Mouse (Mus musculus): ENCODE measurements around the gene Akap13.
"Not testable (repeated sequence)": the region's sequence is repeated elsewhere in the genome, so short reads cannot be mapped to it uniquely, and the experiment has no call there.

Akap13 gene

DNA sequence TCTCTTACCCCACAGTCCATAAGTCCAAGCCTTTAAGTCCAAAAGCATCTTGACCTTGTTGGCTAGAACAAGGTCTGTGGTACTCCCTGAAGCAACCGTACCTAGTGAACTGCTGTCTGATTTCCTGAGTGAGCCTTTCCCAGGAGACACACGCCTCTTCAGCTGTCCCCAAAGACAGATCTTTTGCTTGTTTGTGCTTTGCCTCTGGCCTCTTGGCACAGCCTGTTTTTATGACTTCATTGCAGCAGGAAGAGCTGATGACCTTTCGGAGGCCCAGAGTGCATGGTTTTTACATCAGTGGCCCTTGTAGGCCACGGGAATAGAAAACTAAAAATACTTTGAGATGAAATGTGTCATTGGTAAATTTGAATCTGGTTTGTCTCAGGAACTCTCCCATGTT, 260.6 kb downstream of the Akap13 start:
- no peak for DNase-seq (ENCODE audit: low spot score)

DNA sequence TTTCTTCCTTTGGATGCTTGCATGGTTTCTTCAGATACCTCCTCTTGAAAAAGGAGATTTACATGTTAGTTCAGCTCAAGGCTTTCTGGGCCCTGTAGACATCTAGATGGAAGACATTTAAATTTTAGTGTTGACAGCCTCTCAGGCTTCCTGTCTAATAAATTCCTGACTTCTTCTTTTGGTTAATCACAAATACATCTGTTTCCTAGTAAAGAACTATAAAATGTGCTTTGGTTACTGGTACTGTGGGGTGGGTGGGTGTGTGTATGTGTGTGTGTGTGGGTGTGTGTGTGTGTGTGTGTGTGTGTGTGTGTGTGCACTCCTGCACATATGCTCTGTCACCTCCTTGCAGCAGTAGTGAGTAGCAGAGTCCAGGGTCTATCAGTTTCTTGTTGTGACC, 262.0 kb downstream of the Akap13 start:
- no peak for DNase-seq (ENCODE audit: low spot score)

DNA sequence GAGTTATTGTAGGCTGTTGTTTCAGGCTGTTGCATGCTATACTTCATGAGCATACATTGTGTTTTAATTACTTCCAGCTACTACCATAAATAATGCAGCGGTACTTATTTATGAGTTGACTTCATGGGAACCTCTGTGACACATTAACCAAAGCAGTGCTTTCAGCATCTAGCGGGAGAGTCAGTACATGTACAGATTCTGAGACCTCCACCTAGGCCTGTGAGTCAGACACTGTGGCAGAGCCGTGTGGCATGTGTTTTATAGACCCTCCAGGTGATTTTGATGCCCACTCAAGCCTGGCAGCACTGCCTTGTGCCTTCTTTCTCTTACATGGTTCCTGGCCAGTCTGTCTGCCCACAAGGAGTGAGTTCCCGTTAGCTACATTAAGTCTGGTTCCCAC, 266.0 kb downstream of the Akap13 start:
- no peak for DNase-seq (ENCODE audit: low spot score)

GRCm38 (mm10) chr7:75724012-75724411, 268.7 kb downstream of the Akap13 start:
- no peak for DNase-seq (ENCODE audit: low spot score)

DNA sequence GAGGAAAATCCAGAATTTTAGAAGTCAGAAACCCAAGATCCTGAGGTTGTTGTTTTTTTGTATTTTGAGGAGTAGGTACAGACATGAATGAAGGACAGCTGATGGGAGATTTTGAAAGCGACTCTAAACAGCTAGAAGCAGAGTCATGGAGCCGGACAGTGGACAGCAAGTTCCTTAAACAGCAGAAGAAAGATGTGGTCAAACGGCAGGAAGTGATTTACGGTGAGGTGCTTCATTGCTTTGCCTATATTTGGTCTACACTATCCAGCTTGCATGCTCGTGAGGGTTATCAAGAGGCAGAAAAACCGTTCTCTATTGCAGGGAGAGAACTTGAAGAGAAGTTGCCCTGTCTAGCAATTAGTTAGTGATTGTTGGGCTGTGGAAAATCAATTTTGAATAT, 270.6 kb downstream of the Akap13 start:
- no peak for DNase-seq (ENCODE audit: low spot score)

- DNase-seq (ENCODE audit: low spot score): no peak
These were observed 271.5 kb downstream of the Akap13 start for GRCm38 (mm10) chr7:75726867-75727266.

- DNase-seq (ENCODE audit: low spot score): no peak
These were observed 274.3 kb downstream of the Akap13 start for GRCm38 (mm10) chr7:75729652-75730051.

DNA sequence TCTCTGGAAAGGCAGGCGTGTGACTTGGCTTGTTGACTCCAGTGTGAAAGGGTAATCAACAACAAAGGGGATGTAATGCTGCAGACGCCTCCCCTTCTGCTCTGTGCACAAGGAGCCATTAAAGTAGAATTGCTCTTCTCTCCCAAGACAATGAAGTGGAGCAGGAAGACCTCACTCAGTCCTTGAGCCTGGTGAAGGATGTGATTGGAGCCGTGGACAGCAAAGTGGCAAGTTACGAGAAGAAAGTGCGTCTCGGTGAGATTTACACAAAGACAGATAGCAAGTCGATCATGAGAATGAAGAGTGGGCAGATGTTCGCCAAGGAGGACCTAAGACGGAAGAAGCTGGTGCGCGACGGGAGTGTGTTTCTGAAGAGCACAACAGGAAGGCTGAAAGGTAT, 274.9 kb downstream of the Akap13 start:
- DNase-seq (ENCODE audit: low spot score): no peak

GRCm38 (mm10) chr7:75731951-75732350, 276.6 kb downstream of the Akap13 start:
- no peak for DNase-seq (ENCODE audit: low spot score)

- DNase-seq (ENCODE audit: low spot score): no peak
These were observed 277.8 kb downstream of the Akap13 start for GRCm38 (mm10) chr7:75733166-75733565.

- peak; percentile 42 for DNase-seq (ENCODE audit: low spot score)
These were observed 283.9 kb downstream of the Akap13 start for GRCm38 (mm10) chr7:75739075-75739725.

GRCm38 (mm10) chr7:75744528-75744927, 289.2 kb downstream of the Akap13 start:
- no peak for DNase-seq (ENCODE audit: low spot score)

DNA sequence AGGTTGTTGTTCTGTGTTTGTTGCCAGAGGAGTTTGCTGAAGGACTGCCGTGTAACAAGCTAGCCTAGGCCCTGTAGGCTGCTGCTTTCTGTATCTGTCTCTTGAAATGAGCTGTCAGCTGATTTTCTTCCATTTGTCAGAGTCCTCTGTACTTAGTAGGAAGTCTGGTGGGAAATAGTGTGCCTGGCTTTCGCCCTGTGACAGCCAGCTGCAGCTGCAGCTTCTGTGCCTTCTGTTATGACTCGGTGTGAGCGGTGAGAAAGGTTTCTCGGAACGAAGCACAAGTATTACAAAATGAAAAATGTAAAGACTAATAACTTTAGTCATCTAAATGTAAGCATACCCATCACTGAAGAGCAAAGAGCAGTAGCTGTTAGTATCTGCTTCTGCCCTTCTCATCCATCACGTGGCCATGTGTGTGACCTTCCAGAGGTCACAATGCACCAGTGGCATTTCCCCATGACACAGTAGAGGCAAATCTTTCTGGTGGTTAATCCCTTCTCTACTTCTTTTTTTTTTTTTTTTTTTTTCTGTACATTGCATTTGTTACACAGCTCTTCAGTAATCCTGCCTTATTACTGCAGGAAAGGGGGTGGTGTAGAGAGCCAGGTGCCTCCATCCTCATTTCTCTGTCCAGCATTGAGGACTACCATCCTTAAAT, 289.8 kb downstream of the Akap13 start:
- no peak for DNase-seq (ENCODE audit: low spot score)

- not testable (repeated sequence) for DNase-seq (ENCODE audit: low spot score)
These were observed 290.6 kb downstream of the Akap13 start for GRCm38 (mm10) chr7:75745969-75746368.

GRCm38 (mm10) chr7:75750581-75750980, 295.2 kb downstream of the Akap13 start:
- no peak for DNase-seq (ENCODE audit: low spot score)

- DNase-seq (ENCODE audit: low spot score): no peak
These were observed 295.9 kb downstream of the Akap13 start for GRCm38 (mm10) chr7:75751161-75751803.

DNA sequence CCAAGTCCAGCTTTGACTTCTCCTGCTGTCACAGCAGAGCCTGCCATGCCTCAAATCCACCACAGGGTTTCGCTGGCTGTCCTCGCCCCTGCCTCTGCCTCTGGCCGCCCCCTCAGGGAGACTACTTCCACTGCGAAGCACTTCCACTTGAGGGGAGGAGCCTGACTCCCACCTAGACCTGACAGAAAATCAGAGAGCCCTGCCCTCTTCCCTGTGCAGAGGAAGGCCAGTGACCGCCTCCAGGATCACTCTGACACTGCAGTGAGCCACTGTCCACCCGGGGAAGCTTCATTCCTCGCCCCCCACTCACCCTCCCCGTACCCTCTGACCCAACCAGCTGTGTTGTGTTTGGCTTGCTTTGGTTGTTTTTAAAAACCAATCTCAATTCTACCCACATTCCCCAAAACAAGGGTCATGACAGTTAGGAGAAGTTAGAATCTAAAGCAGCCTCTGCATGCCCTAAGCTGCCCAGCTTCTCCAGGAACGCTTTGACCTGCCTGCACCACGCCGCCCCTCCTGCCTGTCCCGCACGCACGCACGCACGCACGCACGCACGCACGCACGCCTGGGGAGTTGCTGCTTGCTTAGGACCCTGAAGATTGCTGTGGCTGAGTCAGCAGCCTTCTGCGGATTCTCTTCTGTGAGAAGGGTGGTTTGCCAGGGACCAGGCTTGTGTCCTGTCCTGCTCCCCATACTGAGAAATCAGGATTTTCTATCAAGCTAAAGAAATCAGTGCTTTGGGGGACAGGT, 297.3 kb downstream of the Akap13 start:
- DNase-seq (ENCODE audit: low spot score): no peak

DNA sequence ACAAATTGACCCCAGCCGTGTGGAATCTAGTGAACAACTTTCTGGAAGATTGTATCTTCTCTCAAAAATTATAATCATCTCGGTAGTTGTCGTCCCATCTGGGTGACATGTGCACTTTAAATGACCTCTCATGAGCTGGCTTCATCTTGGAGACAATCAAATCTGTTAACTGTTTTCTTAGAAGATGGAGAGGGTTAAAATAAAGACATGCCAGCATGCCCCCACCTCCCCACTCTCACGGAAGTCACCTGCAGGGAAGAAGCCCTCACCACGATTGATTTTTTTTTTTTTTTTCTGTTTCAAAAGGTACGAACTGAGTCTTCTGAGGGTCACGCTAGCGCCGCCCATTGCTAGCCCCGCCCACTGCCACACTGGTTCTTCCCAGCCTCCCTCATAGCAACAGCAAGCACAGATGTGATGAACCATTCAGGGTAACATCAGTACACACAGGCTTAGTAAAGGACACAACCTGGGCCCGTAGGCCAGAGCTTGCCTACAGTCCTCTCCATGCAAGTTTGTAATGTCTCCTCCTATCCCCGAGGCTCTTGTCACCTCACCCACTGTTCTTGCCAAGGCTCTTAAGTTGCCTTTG, 298.0 kb downstream of the Akap13 start:
- no peak for DNase-seq (ENCODE audit: low spot score)

DNA sequence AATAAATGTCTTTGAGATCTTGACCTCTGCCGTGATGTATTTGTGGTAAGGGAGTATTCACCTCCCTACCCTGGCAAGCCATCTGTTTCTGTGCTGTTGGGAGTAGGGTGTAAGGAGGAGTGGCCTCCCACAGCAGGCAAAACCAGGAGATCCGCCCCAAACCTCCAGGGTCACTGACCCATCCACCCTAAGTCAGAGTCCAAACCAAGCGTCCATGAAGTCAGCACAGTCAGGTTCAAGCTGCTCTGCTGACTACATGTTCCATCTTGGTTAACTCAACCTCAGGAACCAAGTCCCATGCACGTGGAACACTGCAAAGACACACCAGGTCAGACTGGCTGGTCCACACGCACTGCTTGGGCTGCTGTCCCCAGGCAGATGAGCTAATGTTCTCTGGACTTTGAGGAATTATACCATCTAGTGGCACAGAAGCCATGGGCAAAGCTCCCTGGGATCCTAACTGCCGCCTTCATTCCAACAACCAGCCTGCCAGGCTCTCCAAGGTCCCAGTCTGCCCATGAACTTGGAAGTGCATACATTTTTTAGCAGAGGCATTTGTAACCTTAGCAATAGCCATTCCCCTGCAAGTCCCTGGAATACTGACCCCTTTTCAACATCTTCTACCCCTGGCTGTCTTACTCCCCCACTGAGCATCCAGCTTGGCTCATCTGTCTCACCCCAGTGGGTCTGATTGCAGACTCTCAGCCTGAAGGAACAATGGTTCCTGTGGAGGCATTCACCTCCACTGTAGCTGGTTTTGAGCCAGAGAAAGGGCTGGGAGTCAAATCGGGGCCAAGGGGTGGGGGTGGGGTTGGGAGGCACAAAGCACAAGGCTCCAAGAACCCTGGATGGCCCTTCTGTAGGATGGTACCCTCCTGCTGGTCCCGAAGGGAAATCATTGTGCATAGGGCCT, 299.5 kb downstream of the Akap13 start:
- peak; percentile 35 for DNase-seq (ENCODE audit: low spot score)

- DNase-seq (ENCODE audit: low spot score): no peak
These were observed 300.6 kb downstream of the Akap13 start for GRCm38 (mm10) chr7:75755861-75756449.

GRCm38 (mm10) chr7:75759992-75760514, 304.7 kb downstream of the Akap13 start:
- no peak for DNase-seq (ENCODE audit: low spot score)
